Mouse (Mus musculus) embryonic fibroblast, embryonic 13.5 days (primary cell): Measurements from ENCODE around the gene Serping1.

ENCODE experiments used
- CTCF ChIP-seq: IDR thresholded peaks from 2 replicates; pipeline ENCODE4 v1.5.1; 2011; ENCODE audit warnings: mild to moderate bottlenecking, control low read depth, low read length, moderate library complexity, borderline replicate concordance; ENCODE audit not compliant: insufficient read depth
- POLR2A ChIP-seq: IDR thresholded peaks from 2 replicates; pipeline ENCODE4 v1.6.1; 2011; ENCODE audit warnings: low read depth, mild to moderate bottlenecking, control low read depth, low read length, moderate library complexity

GRCm38 (mm10) chr2:84757026-84757682 lies 18.1 kb downstream of the Serping1 start:
- no peak for TF ChIP-seq CTCF
- no peak for TF ChIP-seq POLR2A
